Mouse (Mus musculus) liver, embryonic 14.5 days (tissue): ENCODE data around the gene Rpl4.

Source experiments
- CTCF ChIP-seq: IDR thresholded peaks from 2 replicates; pipeline ENCODE4 v1.5.1; 2016; ENCODE audit warnings: antibody characterized with exemption, low read depth, control low read depth
- EP300 ChIP-seq: IDR thresholded peaks from 2 replicates; pipeline ENCODE4 v1.6.1; 2016; ENCODE audit warnings: antibody characterized with exemption, low read depth

DNA sequence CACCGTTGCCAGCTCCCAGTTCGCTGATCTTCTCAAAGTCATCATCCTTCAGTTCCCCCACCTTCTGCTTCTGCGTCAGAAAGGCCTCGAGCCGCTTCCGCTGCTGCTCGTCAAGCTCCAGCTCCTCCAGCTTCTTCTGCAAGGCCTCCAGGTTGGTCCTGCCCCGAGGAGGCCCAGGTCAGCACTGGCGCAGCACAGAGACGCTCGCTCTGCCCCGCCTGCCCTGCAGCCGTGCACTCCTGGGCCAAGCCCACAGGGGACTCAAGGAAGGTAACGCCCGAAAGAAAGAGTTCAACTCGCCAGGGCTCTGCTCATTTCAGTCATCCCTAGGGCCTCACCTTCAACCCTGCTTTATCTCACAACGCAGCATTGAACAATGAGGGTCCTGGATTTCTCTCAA is 41.3 kb downstream of the Rpl4 start:
- no peak for TF ChIP-seq CTCF
- no peak for TF ChIP-seq EP300
